Mouse (Mus musculus): ENCODE results near the gene Slc16a10. TPM values are rescaled to one million over a fixed set of nuclear protein-coding genes. Genes with fewer than 3 reads are reported as not detected.
A peak's percentile ranks its signal among the peaks of the same experiment; 100 is the strongest.

The Slc16a10 gene
- polyA plus RNA-seq, 1 experiment from 2014 or later: 26.6 TPM

DNA sequence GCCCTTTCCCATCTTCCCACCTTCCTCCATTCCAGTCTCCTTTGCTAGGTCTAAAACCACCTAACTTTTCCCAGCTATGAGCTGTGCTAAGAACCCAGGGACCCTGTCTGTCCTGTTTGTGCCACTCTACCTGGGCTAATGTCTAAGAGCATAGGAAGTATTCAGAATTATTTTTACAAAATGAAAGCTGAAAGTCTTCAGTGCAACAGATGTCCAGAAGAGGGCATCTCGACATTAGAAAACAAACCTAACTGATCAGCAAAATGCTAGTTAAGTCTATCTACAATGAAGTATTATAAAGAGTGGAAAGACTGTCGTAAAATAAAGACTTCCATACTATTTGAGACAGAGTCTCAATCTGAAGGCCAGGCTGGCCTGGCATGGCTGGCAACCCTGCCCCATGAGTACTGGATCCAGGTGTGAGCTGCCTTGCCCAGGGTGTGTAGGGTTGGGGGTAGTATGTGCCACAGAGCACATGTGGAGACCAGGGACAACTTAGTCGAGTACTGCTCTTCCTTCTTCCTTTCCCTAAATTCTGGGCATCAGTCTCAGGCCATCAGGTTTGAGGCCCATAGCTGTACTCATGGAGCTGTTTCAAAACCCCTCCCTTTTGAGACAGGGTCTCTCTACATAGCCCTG, 88.7 kb downstream of the Slc16a10 start:
- no peak overlapping the region for H3K9ac ChIP-seq (ENCODE audit: low read length)
- H3K4me1 ChIP-seq (replicated peaks; ENCODE audit: control insufficient read depth, insufficient read depth, low read length): no peaks in the 10 kb centered on the region
- no peaks in the 10 kb centered on the region for H3K36me3 ChIP-seq (ENCODE audit: control insufficient read depth, insufficient read depth, low read length)
- no peak overlapping the region for H3K27ac ChIP-seq (ENCODE audit: low read depth)
- DNase-seq (ENCODE audit: low spot score) (no peak), ATAC-seq (replicated peaks; ENCODE audit: low FRiP score, low TSS enrichment, low read depth) (0 out of 2 replicates have a peak, but pooled peaks have one; percentile 50)
- no peaks in the 10 kb centered on the region for H3K27me3 ChIP-seq (replicated peaks; ENCODE audit: control insufficient read depth, insufficient read depth, low read length)
- no peak overlapping the region for H3K4me2 ChIP-seq (ENCODE audit: low read length)
- H3K4me3 ChIP-seq (ENCODE audit: low read depth, low read length): no peak overlapping the region
- H3K9me3 ChIP-seq (ENCODE audit: control insufficient read depth, low read length): no peaks in the 10 kb centered on the region
- WGBS: 48% methylated on average over 3 of the region's 3 CpGs

DNA sequence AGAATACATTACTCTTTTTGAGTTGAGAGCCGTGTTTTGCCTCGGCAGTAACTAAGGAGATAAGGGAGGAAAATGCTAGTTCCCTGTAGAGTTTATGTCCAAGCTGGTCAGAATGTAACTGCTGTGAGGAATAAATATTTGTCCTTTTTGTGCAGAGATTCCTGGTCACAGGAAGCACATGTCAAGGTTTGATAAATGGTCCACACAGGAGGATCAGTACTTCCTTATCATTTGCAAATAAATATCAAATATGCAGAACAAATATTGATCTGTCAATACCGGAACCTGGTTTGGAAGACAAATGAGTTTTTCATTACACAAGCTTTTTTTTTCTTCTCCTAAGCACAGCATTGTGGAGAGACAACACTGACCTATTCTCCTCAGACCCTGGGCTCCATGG, 90.1 kb downstream of the Slc16a10 start:
- no peaks in the 10 kb centered on the region for H3K27me3 ChIP-seq (replicated peaks; ENCODE audit: control insufficient read depth, insufficient read depth, low read length)
- H3K4me2 ChIP-seq (ENCODE audit: low read length): no peak overlapping the region
- 45% methylated on average over 3 of the region's 3 CpGs for WGBS
- no peaks in the 10 kb centered on the region for H3K36me3 ChIP-seq (ENCODE audit: control insufficient read depth, insufficient read depth, low read length)
- ATAC-seq (replicated peaks; ENCODE audit: low FRiP score, low TSS enrichment, low read depth): no peak
- H3K4me1 ChIP-seq (replicated peaks; ENCODE audit: control insufficient read depth, insufficient read depth, low read length): no peaks in the 10 kb centered on the region
- no peak overlapping the region for H3K4me3 ChIP-seq (ENCODE audit: low read depth, low read length)
- H3K9ac ChIP-seq (ENCODE audit: low read length): no peak overlapping the region
- H3K9me3 ChIP-seq (ENCODE audit: control insufficient read depth, low read length): no peaks in the 10 kb centered on the region
- no peak overlapping the region for H3K27ac ChIP-seq (ENCODE audit: low read depth)
- DNase-seq (ENCODE audit: low spot score): no peak

DNA sequence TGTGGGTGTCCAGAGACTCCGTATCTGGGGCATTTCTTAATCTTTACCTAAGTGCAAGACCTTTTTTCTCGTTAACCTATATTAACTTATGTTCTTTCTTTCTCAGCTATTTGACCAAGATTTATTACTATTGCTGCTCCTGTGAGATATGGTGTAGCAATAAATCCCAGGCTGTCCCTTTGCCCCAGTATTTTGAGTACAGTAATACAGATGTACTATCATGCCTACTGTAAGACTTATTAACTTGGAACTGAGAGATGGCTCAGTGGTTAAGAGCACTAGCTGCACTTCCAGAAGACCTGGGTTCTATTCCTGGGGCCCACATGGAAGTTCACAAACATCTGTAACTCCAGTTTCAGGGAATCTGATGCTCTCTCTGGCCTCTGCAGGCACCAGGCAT, 91.3 kb downstream of the Slc16a10 start:
- Histone ChIP-seq H3K27ac (ENCODE audit: low read depth) (no peak overlapping the region), H3K27me3 (replicated peaks; ENCODE audit: control insufficient read depth, insufficient read depth, low read length) (no peaks in the 10 kb centered on the region), H3K9me3 (ENCODE audit: control insufficient read depth, low read length) (no peaks in the 10 kb centered on the region), H3K4me3 (ENCODE audit: low read depth, low read length) (no peak overlapping the region), H3K4me1 (replicated peaks; ENCODE audit: control insufficient read depth, insufficient read depth, low read length) (no peaks in the 10 kb centered on the region), H3K4me2 (ENCODE audit: low read length) (no peak overlapping the region), H3K9ac (ENCODE audit: low read length) (no peak overlapping the region), H3K36me3 (ENCODE audit: control insufficient read depth, insufficient read depth, low read length) (no peaks in the 10 kb centered on the region)
- ATAC-seq (replicated peaks; ENCODE audit: low FRiP score, low TSS enrichment, low read depth) (no peak), DNase-seq (ENCODE audit: low spot score) (no peak)
- WGBS: 80% methylated on average over 2 of the region's 2 CpGs

DNA sequence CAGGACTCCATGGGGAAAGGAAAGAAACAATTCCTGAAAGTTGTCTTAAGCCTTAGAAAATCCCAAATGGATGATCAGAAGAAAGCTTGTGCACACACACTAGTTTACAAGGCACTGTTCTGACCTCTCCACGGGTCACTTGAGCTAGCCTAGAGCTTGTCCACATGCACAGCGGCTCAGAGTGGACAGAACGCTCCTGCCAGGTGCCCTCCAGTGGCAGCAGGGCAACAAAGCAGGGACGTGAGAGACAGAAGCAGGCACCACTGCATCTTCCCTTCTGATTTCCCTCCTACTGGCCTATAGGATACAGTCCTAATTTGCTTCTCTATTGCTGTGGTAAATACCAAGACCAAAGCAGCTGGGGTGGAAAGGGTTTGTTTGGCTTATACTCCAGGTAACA, 100.7 kb downstream of the Slc16a10 start:
- DNase-seq (ENCODE audit: low spot score): no peak
- no peaks in the 10 kb centered on the region for H3K9me3 ChIP-seq (ENCODE audit: control insufficient read depth, low read length)
- no peak for ATAC-seq (replicated peaks; ENCODE audit: low FRiP score, low TSS enrichment, low read depth)
- no peaks in the 10 kb centered on the region for H3K36me3 ChIP-seq (ENCODE audit: control insufficient read depth, insufficient read depth, low read length)
- no peak overlapping the region for H3K4me2 ChIP-seq (ENCODE audit: low read length)
- H3K4me3 ChIP-seq (ENCODE audit: low read depth, low read length): no peak overlapping the region
- no peaks in the 10 kb centered on the region for H3K27me3 ChIP-seq (replicated peaks; ENCODE audit: control insufficient read depth, insufficient read depth, low read length)
- H3K9ac ChIP-seq (ENCODE audit: low read length): no peak overlapping the region
- 25% methylated on average over 4 of the region's 4 CpGs for WGBS
- no peaks in the 10 kb centered on the region for H3K4me1 ChIP-seq (replicated peaks; ENCODE audit: control insufficient read depth, insufficient read depth, low read length)
- H3K27ac ChIP-seq (ENCODE audit: low read depth): no peak overlapping the region

DNA sequence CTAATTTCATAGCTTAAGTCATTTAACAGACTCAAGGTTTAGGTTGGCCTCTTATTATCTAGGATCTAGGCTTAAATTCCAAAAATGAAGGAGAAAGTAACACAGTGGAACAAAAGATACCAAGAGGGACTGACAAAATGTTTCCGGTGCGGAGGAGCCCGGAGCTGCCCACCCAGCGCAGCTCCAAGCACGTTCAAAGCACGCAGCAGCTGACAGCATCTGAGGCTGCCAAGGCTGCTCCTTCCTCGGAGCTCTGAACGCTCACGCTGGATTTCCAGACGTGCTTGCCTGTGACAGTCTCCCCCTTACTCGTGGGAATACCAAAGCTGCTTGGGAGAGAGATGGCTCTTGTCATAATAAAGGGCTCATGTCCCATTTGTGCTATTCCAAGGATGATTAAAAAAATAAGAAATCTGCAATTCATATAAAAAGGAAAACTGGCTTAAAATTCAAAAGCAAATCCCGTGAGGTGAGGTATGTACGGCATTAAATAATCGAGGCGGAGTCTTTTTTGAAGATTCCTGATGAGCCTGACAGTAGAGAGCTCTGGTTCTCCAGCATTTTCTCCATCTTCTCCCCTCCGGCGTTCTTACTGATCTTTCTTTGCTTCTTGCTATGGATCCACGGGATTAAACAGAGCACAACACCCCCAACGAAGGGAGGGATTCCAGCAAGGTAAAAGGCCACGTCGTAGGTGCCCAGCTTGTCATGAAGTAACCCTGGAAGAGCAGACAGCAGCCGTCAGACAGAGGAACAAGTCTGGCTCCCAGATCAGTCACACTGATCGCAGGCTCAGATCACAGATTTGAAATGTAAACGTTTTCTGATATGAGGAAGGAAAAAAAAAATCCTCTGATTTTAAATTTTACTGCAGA, 105.1 kb downstream of the Slc16a10 start:
- Histone ChIP-seq H3K27me3 (replicated peaks; ENCODE audit: control insufficient read depth, insufficient read depth, low read length) (no peaks in the 10 kb centered on the region), H3K27ac (ENCODE audit: low read depth) (no peak overlapping the region), H3K9ac (ENCODE audit: low read length) (no peak overlapping the region), H3K4me1 (replicated peaks; ENCODE audit: control insufficient read depth, insufficient read depth, low read length) (no peaks in the 10 kb centered on the region), H3K4me3 (ENCODE audit: low read depth, low read length) (no peak overlapping the region), H3K36me3 (ENCODE audit: control insufficient read depth, insufficient read depth, low read length) (no peaks in the 10 kb centered on the region), H3K4me2 (ENCODE audit: low read length) (no peak overlapping the region), H3K9me3 (ENCODE audit: control insufficient read depth, low read length) (no peaks in the 10 kb centered on the region)
- DNase-seq (ENCODE audit: low spot score) (no peak), ATAC-seq (replicated peaks; ENCODE audit: low FRiP score, low TSS enrichment, low read depth) (no peak)
- 75% methylated on average over 24 of the region's 24 CpGs for WGBS

DNA sequence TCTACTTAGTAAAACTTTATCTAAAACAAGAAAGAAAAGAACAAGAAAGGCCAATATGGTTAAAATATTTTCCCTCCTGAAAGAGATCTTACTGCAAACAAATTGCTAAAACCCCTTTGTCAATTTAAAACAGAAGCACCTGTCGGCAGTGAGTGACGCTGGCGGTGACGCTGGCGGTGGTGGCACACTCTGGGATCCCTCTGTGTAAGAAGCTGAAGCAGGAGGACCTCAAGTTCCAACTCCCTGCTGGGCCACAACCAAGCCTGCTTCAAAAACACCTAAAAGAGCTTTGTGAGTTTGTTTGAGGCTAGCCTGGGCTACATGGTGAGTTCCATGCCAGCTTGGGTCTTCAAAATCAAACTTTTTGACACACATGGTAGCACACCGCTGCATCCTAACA, 107.1 kb downstream of the Slc16a10 start:
- no peak for ATAC-seq (replicated peaks; ENCODE audit: low FRiP score, low TSS enrichment, low read depth)
- Histone ChIP-seq H3K27ac (ENCODE audit: low read depth) (no peak overlapping the region), H3K36me3 (ENCODE audit: control insufficient read depth, insufficient read depth, low read length) (no peaks in the 10 kb centered on the region), H3K4me3 (ENCODE audit: low read depth, low read length) (no peak overlapping the region), H3K9ac (ENCODE audit: low read length) (no peak overlapping the region), H3K4me1 (replicated peaks; ENCODE audit: control insufficient read depth, insufficient read depth, low read length) (no peaks in the 10 kb centered on the region), H3K27me3 (replicated peaks; ENCODE audit: control insufficient read depth, insufficient read depth, low read length) (no peaks in the 10 kb centered on the region), H3K9me3 (ENCODE audit: control insufficient read depth, low read length) (no peaks in the 10 kb centered on the region), H3K4me2 (ENCODE audit: low read length) (no peak overlapping the region)
- DNase-seq (ENCODE audit: low spot score): no peak
- 97% methylated on average over 6 of the region's 6 CpGs for WGBS

DNA sequence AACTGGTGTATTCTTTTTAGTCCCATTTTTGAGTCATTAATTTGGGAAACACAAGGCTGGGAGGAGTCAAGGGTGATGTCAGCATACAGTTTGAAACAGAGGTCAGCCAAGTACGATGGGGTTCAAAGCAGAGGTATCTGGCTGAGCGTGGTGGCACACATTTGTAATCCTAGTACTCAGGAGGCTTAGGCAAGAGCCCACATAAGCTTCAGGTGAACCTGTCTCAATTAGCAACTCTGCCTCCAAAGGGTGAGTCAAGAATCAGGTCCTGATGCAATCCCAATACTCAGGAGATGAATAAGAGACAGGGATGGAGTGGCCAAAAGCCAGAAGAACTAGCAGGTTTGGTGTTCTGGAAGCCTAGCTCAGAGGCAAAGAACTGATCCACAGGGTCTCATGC, 109.2 kb downstream of the Slc16a10 start:
- Histone ChIP-seq H3K4me2 (ENCODE audit: low read length) (no peak overlapping the region), H3K9ac (ENCODE audit: low read length) (no peak overlapping the region), H3K36me3 (ENCODE audit: control insufficient read depth, insufficient read depth, low read length) (no peaks in the 10 kb centered on the region), H3K4me3 (ENCODE audit: low read depth, low read length) (no peak overlapping the region), H3K27ac (ENCODE audit: low read depth) (no peak overlapping the region), H3K27me3 (replicated peaks; ENCODE audit: control insufficient read depth, insufficient read depth, low read length) (no peaks in the 10 kb centered on the region), H3K9me3 (ENCODE audit: control insufficient read depth, low read length) (no peaks in the 10 kb centered on the region), H3K4me1 (replicated peaks; ENCODE audit: control insufficient read depth, insufficient read depth, low read length) (no peaks in the 10 kb centered on the region)
- no peak for DNase-seq (ENCODE audit: low spot score)
- 83% methylated on average over 2 of the region's 2 CpGs for WGBS
- no peak for ATAC-seq (replicated peaks; ENCODE audit: low FRiP score, low TSS enrichment, low read depth)

DNA sequence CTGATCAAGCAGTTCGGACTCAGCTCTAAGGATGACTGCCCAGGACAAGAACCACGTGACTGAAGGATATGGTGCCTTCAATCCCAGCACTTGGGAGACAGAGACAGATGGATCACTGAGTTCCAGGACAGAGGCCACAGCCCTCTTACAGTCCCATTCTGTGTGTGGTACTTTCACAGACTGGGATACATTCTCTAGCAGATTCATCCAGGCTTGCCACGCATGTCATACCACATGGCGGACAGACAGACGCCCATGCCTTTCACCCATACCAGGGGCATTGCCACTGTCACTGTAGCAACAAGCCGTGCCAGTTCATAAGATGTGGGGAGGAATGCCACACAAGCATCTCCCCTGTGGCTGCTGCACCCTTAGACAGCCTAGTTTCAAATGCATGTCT, 111.3 kb downstream of the Slc16a10 start:
- Histone ChIP-seq H3K4me2 (ENCODE audit: low read length) (no peak overlapping the region), H3K9me3 (ENCODE audit: control insufficient read depth, low read length) (peaks cover 5% of the 10 kb centered on the region; the same call in 1 of the 2 replicates), H3K9ac (ENCODE audit: low read length) (no peak overlapping the region), H3K36me3 (ENCODE audit: control insufficient read depth, insufficient read depth, low read length) (no peaks in the 10 kb centered on the region), H3K4me3 (ENCODE audit: low read depth, low read length) (no peak overlapping the region), H3K27ac (ENCODE audit: low read depth) (no peak overlapping the region), H3K27me3 (replicated peaks; ENCODE audit: control insufficient read depth, insufficient read depth, low read length) (no peaks in the 10 kb centered on the region), H3K4me1 (replicated peaks; ENCODE audit: control insufficient read depth, insufficient read depth, low read length) (no peaks in the 10 kb centered on the region)
- WGBS: 90% methylated on average over 6 of the region's 6 CpGs
- ATAC-seq (replicated peaks; ENCODE audit: low FRiP score, low TSS enrichment, low read depth) (no peak), DNase-seq (ENCODE audit: low spot score) (no peak)
